Mouse (Mus musculus): ENCODE results near the gene Pa2g4. TPM values are rescaled to one million over a fixed set of nuclear protein-coding genes. Genes with fewer than 3 reads are reported as not detected.
"Not testable (repeated sequence)": the region's sequence is repeated elsewhere in the genome, so short reads cannot be mapped to it uniquely, and the experiment has no call there.

Pa2g4 gene
- polyA plus RNA-seq, 1 experiment from 2014 or later, result 125 TPM

GRCm38 (mm10) chr10:128578330-128578729 is 12.5 kb upstream of the Pa2g4 start:
- H3K27me3 ChIP-seq (replicated peaks), result no peaks in the 10 kb centered on the region
- 58% methylated on average over 11 of the region's 11 CpGs for WGBS
- no peak overlapping the region for H3K9ac ChIP-seq
- peaks cover 37% of the 10 kb centered on the region for H3K36me3 ChIP-seq
- no peak overlapping the region for H3K27ac ChIP-seq (replicated peaks)
- H3K9me3 ChIP-seq, result no peaks in the 10 kb centered on the region
- H3K4me2 ChIP-seq, result no peak overlapping the region
- ATAC-seq (ENCODE audit: extremely low read depth, insufficient number of reproducible peaks, low FRiP score, low TSS enrichment), result no peak
- peaks cover 5% of the 10 kb centered on the region for H3K4me1 ChIP-seq
- H3K4me3 ChIP-seq, result no peak overlapping the region

DNA sequence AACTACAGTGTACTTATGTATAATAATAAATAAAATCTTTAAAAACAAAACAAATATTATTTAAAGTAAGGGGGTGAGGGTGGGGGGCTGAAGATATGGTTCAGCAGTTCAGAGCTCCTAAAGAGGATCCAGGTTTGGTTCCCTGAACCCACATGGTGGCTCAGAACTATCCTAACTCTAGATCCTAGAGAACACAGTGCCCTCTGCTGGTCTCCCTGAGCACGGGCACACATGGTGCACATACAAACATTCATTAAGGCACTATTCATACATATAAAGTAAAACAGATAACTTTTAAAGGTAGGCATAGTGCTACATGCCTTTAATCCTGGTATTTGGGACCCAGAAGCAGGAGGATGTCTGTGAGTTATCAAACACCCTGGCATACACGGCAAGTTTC is 9.3 kb upstream of the Pa2g4 start:
- H3K4me2 ChIP-seq, result no peak overlapping the region
- WGBS, result 88% methylated on average over 2 of the region's 2 CpGs
- H3K9ac ChIP-seq, result no peak overlapping the region
- H3K27ac ChIP-seq (replicated peaks), result no peak overlapping the region
- H3K9me3 ChIP-seq, result no peaks in the 10 kb centered on the region
- peaks cover 54% of the 10 kb centered on the region for H3K36me3 ChIP-seq
- no peak for ATAC-seq (ENCODE audit: extremely low read depth, insufficient number of reproducible peaks, low FRiP score, low TSS enrichment)
- H3K27me3 ChIP-seq (replicated peaks), result peaks cover 5% of the 10 kb centered on the region; the same call in 1 of the 2 replicates
- no peaks in the 10 kb centered on the region for H3K4me1 ChIP-seq
- H3K4me3 ChIP-seq, result no peak overlapping the region

DNA sequence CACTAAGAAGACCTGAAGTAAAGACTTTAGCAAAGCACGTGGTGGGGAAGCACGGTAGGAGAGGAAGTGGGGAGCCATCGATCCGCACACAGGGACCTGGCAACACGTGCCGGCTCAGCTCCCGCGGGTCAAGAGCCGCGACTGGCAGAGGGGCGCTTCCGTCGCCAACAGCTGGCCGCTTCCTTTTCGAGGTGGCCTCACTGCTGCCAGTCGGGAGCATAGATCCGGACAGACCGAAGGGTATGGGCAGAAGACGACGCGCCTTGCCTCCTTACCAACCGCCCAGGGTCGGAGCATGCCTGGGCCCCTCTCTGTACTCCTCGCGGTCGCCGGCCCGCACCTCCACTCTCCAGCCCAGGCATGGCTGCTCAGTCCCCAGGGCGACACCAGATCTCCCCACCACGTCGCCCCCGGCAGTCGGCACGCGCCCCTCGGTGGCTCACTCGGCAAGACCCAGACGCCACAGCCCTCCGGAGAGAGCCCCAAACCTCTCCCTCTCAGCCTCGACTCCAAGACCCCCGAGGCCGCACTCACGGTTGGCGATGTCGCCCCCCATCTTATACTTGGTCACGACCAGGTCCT is 490 bp downstream of the Pa2g4 start:
- no peaks in the 10 kb centered on the region for H3K27me3 ChIP-seq (replicated peaks)
- no peak for ATAC-seq (ENCODE audit: extremely low read depth, insufficient number of reproducible peaks, low FRiP score, low TSS enrichment)
- H3K27ac ChIP-seq (replicated peaks), result peak overlapping the region; percentile 90
- WGBS, result under 1% methylated on average over 46 of the region's 46 CpGs
- peak overlapping the region; percentile 75 for H3K4me3 ChIP-seq
- H3K36me3 ChIP-seq, result peaks cover 47% of the 10 kb centered on the region
- H3K4me1 ChIP-seq, result peaks cover 24% of the 10 kb centered on the region
- H3K9me3 ChIP-seq, result no peaks in the 10 kb centered on the region
- peak overlapping the region; percentile 94 for H3K9ac ChIP-seq
- peak overlapping the region; percentile 95 for H3K4me2 ChIP-seq

DNA sequence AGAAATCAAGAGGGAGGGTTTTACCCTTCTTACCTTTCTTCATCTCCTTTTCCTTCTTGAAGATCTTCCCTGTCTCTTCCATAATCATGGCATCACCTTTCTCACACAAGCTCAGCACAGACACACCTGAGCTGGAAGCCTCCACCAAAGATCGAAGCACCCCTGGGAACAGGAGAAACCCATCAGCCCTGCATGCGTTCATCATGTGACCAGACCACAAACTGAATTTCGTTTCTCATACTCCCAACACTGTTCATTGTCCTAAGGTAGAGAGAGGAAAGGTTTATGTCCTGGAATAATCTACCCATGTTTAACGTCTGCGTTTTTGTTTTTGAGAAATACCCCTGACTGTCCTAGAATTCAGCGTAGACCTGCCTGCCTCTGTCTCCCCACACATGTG is 2.2 kb downstream of the Pa2g4 start:
- H3K36me3 ChIP-seq, result peaks cover 52% of the 10 kb centered on the region
- 0 out of 2 replicates have a peak overlapping the region, but pooled peaks have one; percentile 75 for H3K4me3 ChIP-seq
- H3K4me2 ChIP-seq, result peak overlapping the region; percentile 95
- H3K27ac ChIP-seq (replicated peaks), result no peak overlapping the region
- peak overlapping the region; percentile 94 for H3K9ac ChIP-seq
- no peaks in the 10 kb centered on the region for H3K9me3 ChIP-seq
- peaks cover 24% of the 10 kb centered on the region for H3K4me1 ChIP-seq
- no peaks in the 10 kb centered on the region for H3K27me3 ChIP-seq (replicated peaks)
- ATAC-seq (ENCODE audit: extremely low read depth, insufficient number of reproducible peaks, low FRiP score, low TSS enrichment), result no peak
- 91% methylated on average over 6 of the region's 6 CpGs for WGBS

GRCm38 (mm10) chr10:128556963-128557362 is 8.8 kb downstream of the Pa2g4 start:
- Histone ChIP-seq H3K9ac (no peak overlapping the region), H3K4me1 (no peaks in the 10 kb centered on the region), H3K4me2 (no peak overlapping the region), H3K4me3 (no peak overlapping the region), H3K27me3 (replicated peaks) (no peaks in the 10 kb centered on the region), H3K36me3 (peaks cover 50% of the 10 kb centered on the region), H3K9me3 (no peaks in the 10 kb centered on the region), H3K27ac (replicated peaks) (no peak overlapping the region)
- WGBS, result 77% methylated on average over 6 of the region's 6 CpGs
- ATAC-seq (ENCODE audit: extremely low read depth, insufficient number of reproducible peaks, low FRiP score, low TSS enrichment), result no peak

- Histone ChIP-seq H3K4me2 (no peak overlapping the region), H3K27me3 (replicated peaks) (no peaks in the 10 kb centered on the region), H3K36me3 (peaks cover 44% of the 10 kb centered on the region), H3K9me3 (no peaks in the 10 kb centered on the region), H3K9ac (no peak overlapping the region), H3K4me1 (no peaks in the 10 kb centered on the region), H3K27ac (replicated peaks) (no peak overlapping the region), H3K4me3 (no peak overlapping the region)
- no peak for ATAC-seq (ENCODE audit: extremely low read depth, insufficient number of reproducible peaks, low FRiP score, low TSS enrichment)
Observed at GRCm38 (mm10) chr10:128556286-128556685, 9.5 kb downstream of the Pa2g4 start.

- H3K9ac ChIP-seq; ATAC-seq (ENCODE audit: extremely low read depth, insufficient number of reproducible peaks, low FRiP score, low TSS enrichment): not testable (repeated sequence)
- WGBS, result 71% methylated on average over 1 of the region's 1 CpGs
Observed at GRCm38 (mm10) chr10:128555567-128555966, 10.2 kb downstream of the Pa2g4 start.

GRCm38 (mm10) chr10:128550144-128550823 is 15.5 kb downstream of the Pa2g4 start:
- not testable (repeated sequence) for H3K9me3 ChIP-seq

More at GRCm38 (mm10) chr10:128555567-128555966, 10.2 kb downstream of the Pa2g4 start:
- not testable (repeated sequence) for H3K4me3 ChIP-seq; H3K4me1 ChIP-seq; H3K27me3 ChIP-seq (replicated peaks); H3K27ac ChIP-seq (replicated peaks); H3K4me2 ChIP-seq; H3K9me3 ChIP-seq
- H3K36me3 ChIP-seq, result peaks cover 36% of the 10 kb centered on the region

DNA sequence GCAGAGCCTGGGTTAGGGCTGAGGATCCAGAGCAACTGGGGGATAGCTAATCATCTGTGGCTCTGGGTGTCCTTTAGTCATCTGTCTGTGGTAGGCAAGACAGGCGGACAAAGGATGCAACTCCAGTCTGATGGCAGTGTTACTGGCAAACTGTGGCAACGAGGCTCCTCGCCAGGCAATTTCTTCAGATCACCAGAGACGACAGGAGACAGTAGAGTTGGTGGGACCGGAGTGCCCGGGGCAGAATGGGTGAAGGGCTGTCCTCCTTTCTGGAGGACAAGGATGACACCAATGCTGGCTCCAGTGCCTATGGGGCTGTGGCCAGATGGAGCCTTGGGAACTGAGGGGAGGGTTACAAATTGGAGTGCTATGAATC is 16.1 kb downstream of the Pa2g4 start:
- WGBS, result 64% methylated on average over 6 of the region's 6 CpGs
- peaks cover 15% of the 10 kb centered on the region for H3K4me1 ChIP-seq
- H3K4me3 ChIP-seq; H3K9ac ChIP-seq; H3K27me3 ChIP-seq (replicated peaks); H3K27ac ChIP-seq (replicated peaks); ATAC-seq (ENCODE audit: extremely low read depth, insufficient number of reproducible peaks, low FRiP score, low TSS enrichment); H3K9me3 ChIP-seq: not testable (repeated sequence)
- H3K36me3 ChIP-seq, result peaks cover 13% of the 10 kb centered on the region
- H3K4me2 ChIP-seq, result peak overlapping the region; percentile 93; the same call in 1 of the 2 replicates

More at GRCm38 (mm10) chr10:128550144-128550823, 15.5 kb downstream of the Pa2g4 start:
- H3K4me1 ChIP-seq, result peaks cover 15% of the 10 kb centered on the region
- H3K4me3 ChIP-seq; H3K27ac ChIP-seq (replicated peaks); H3K27me3 ChIP-seq (replicated peaks); H3K9ac ChIP-seq; H3K36me3 ChIP-seq; ATAC-seq (ENCODE audit: extremely low read depth, insufficient number of reproducible peaks, low FRiP score, low TSS enrichment); H3K4me2 ChIP-seq: not testable (repeated sequence)
- WGBS, result 78% methylated on average over 11 of the region's 11 CpGs

- peaks cover 18% of the 10 kb centered on the region for H3K36me3 ChIP-seq
- peak within 1 kb of the TSS; percentile 83 for H3K4me3 ChIP-seq
- under 1% methylated on average over 31 of the region's 31 CpGs for WGBS
- H3K27me3 ChIP-seq (replicated peaks), result no peaks in the 10 kb centered on the region
- peak; percentile 77 for ATAC-seq (ENCODE audit: extremely low read depth, insufficient number of reproducible peaks, low FRiP score, low TSS enrichment)
- peak within 1 kb of the TSS; percentile 99 for H3K9ac ChIP-seq
- no peaks in the 10 kb centered on the region for H3K9me3 ChIP-seq
- peaks cover 19% of the 10 kb centered on the region for H3K4me1 ChIP-seq
- H3K4me2 ChIP-seq, result peak within 1 kb of the TSS; percentile 93
- H3K27ac ChIP-seq (replicated peaks), result peak within 1 kb of the TSS; percentile 97
Observed at GRCm38 (mm10) chr10:128548947-128549681, 16.7 kb downstream of the Pa2g4 start, which contains the start of gene Rpl41. Gene Rpl41 (minus strand): TSS chr10:128549305.

GRCm38 (mm10) chr10:128548051-128548791 is 17.6 kb downstream of the Pa2g4 start:
- not testable (repeated sequence) for H3K27me3 ChIP-seq (replicated peaks); ATAC-seq (ENCODE audit: extremely low read depth, insufficient number of reproducible peaks, low FRiP score, low TSS enrichment); H3K9me3 ChIP-seq
- peaks cover 27% of the 10 kb centered on the region for H3K36me3 ChIP-seq
- peak overlapping the region; percentile 99 for H3K9ac ChIP-seq
- peaks cover 27% of the 10 kb centered on the region for H3K4me1 ChIP-seq
- peak overlapping the region; percentile 83 for H3K4me3 ChIP-seq
- peak overlapping the region; percentile 97 for H3K27ac ChIP-seq (replicated peaks)
- H3K4me2 ChIP-seq, result peak overlapping the region; percentile 93
- 3% methylated on average over 30 of the region's 30 CpGs for WGBS
